Mouse (Mus musculus): ENCODE data around the gene C1d.
A peak's percentile ranks its signal among the peaks of the same experiment; 100 is the strongest.
"Not testable (repeated sequence)": the region's sequence is repeated elsewhere in the genome, so short reads cannot be mapped to it uniquely, and the experiment has no call there.

Gene C1d

GRCm38 (mm10) chr11:17257443-17257842 lies at the start of gene C1d:
TSS of gene C1d (plus strand) at chr11:17257579.
- DNase-seq (ENCODE audit: low spot score) = peak; percentile 95

- peak; percentile 97 for DNase-seq (ENCODE audit: low spot score)
Measured at GRCm38 (mm10) chr11:17211258-17212140, 45.9 kb upstream of the C1d start, which contains the start of gene Pno1. TSS of gene Pno1 (minus strand) at chr11:17211568.

- DNase-seq (ENCODE audit: low spot score) = no peak
Measured at GRCm38 (mm10) chr11:17212141-17212495, 45.3 kb upstream of the C1d start.

GRCm38 (mm10) chr11:17212903-17213509 lies 44.4 kb upstream of the C1d start:
- no peak for DNase-seq (ENCODE audit: low spot score)

- DNase-seq (ENCODE audit: low spot score) = no peak
Measured at GRCm38 (mm10) chr11:17215475-17215874, 41.9 kb upstream of the C1d start.

GRCm38 (mm10) chr11:17221126-17221525 lies 36.3 kb upstream of the C1d start:
- DNase-seq (ENCODE audit: low spot score) = no peak

- peak; percentile 7 for DNase-seq (ENCODE audit: low spot score)
Measured at GRCm38 (mm10) chr11:17232792-17233191, 24.6 kb upstream of the C1d start.

- DNase-seq (ENCODE audit: low spot score) = no peak
Measured at GRCm38 (mm10) chr11:17236449-17237037, 20.8 kb upstream of the C1d start.

GRCm38 (mm10) chr11:17238598-17238997 lies 18.8 kb upstream of the C1d start:
- DNase-seq (ENCODE audit: low spot score) = not testable (repeated sequence)

- no peak for DNase-seq (ENCODE audit: low spot score)
Measured at GRCm38 (mm10) chr11:17248715-17249114, 8.7 kb upstream of the C1d start.

GRCm38 (mm10) chr11:17256813-17257365 lies 490 bp upstream of the C1d start:
- DNase-seq (ENCODE audit: low spot score) = no peak

GRCm38 (mm10) chr11:17257861-17258260 lies 482 bp downstream of the C1d start:
- DNase-seq (ENCODE audit: low spot score) = no peak

- no peak for DNase-seq (ENCODE audit: low spot score)
Measured at GRCm38 (mm10) chr11:17267176-17267575, 9.8 kb downstream of the C1d start.

- no peak for DNase-seq (ENCODE audit: low spot score)
Measured at GRCm38 (mm10) chr11:17268801-17269200, 11.4 kb downstream of the C1d start.

- DNase-seq (ENCODE audit: low spot score) = peak; percentile 80
Measured at GRCm38 (mm10) chr11:17279959-17280358, 22.6 kb downstream of the C1d start.

GRCm38 (mm10) chr11:17284055-17284454 lies 26.7 kb downstream of the C1d start:
- DNase-seq (ENCODE audit: low spot score) = no peak

GRCm38 (mm10) chr11:17288884-17289283 lies 31.5 kb downstream of the C1d start:
- DNase-seq (ENCODE audit: low spot score) = no peak

- no peak for DNase-seq (ENCODE audit: low spot score)
Measured at GRCm38 (mm10) chr11:17306007-17306891, 48.9 kb downstream of the C1d start.

- no peak for DNase-seq (ENCODE audit: low spot score)
Measured at GRCm38 (mm10) chr11:17307457-17307856, 50.1 kb downstream of the C1d start.

All from embryo, embryonic 10.5 days (tissue).